Mouse (Mus musculus) midbrain, embryonic 10.5 days (tissue): ENCODE measurements around the gene Esyt3. TPM values are rescaled to one million over a fixed set of nuclear protein-coding genes. Genes with fewer than 3 reads are reported as not detected.

Experiments used
- DNase-seq: peaks from one replicate; pipeline ENCODE4 v3.0.0-alpha.2; 2017; ENCODE audit warnings: low spot score
- H3K27ac ChIP-seq: fragments of 300-500 bp; sonication (generic); replicated peaks from 2 replicates; pipeline ENCODE4 v1.5.1; 2016; ENCODE audit warnings: mild to moderate bottlenecking
- H3K27me3 ChIP-seq: fragments of 300-500 bp; sonication (generic); 2 replicates; pipeline ENCODE4 v1.6.1; 2016; ENCODE audit warnings: low read depth, mild to moderate bottlenecking; ENCODE audit not compliant: poor library complexity, severe bottlenecking
- H3K36me3 ChIP-seq: fragments of 300-500 bp; sonication (generic); 2 replicates; pipeline ENCODE4 v1.6.1; 2016; ENCODE audit warnings: mild to moderate bottlenecking, moderate library complexity
- H3K4me1 ChIP-seq: fragments of 300-500 bp; sonication (generic); 2 replicates; pipeline ENCODE4 v1.6.1; 2016
- H3K4me3 ChIP-seq: fragments of 300-500 bp; sonication (generic); 2 replicates; pipeline ENCODE4 v1.5.1; 2016; ENCODE audit warnings: mild to moderate bottlenecking, moderate library complexity
- H3K9me3 ChIP-seq: fragments of 300-500 bp; sonication (generic); replicated peaks from 2 replicates; pipeline ENCODE4 v1.6.1; 2016; ENCODE audit warnings: mild to moderate bottlenecking
- WGBS: fragments of 180-500 bp; shearing (Covaris S2); methylation state at CpG from one replicate; pipeline ENCODE4 v1.1.7; 2016; 5-methylcytosine and 5-hydroxymethylcytosine counted together
- polyA plus RNA-seq: library from polyadenylated mRNA; unstranded; fragments of >200 nt; fragmentation: Nextera tagmentation; extraction: Ambion mirVana; gene quantifications from 2 replicates; pipeline ENCODE4 v1.2.1, GENCODE M21; 2016

Gene Esyt3
- polyA plus RNA-seq, 1 experiment from 2014 or later = 0.27 TPM

GRCm38 (mm10) chr9:99382556-99382955 lies 24.2 kb upstream of the Esyt3 start:
- 85% methylated on average over 9 of the region's 9 CpGs for WGBS
- Histone ChIP-seq H3K4me3 (no peak overlapping the region), H3K4me1 (no peaks in the 10 kb centered on the region), H3K27me3 (no peaks in the 10 kb centered on the region), H3K36me3 (no peaks in the 10 kb centered on the region), H3K27ac (no peak overlapping the region), H3K9me3 (no peaks in the 10 kb centered on the region)
- no peak for DNase-seq

GRCm38 (mm10) chr9:99379194-99379593 lies 20.8 kb upstream of the Esyt3 start:
- Histone ChIP-seq H3K27me3 (no peaks in the 10 kb centered on the region), H3K4me1 (no peaks in the 10 kb centered on the region), H3K9me3 (no peaks in the 10 kb centered on the region), H3K27ac (no peak overlapping the region), H3K36me3 (no peaks in the 10 kb centered on the region), H3K4me3 (no peak overlapping the region)
- 80% methylated on average over 5 of the region's 5 CpGs for whole genome bisulfite sequencing
- DNase-seq = no peak

GRCm38 (mm10) chr9:99376591-99377418 lies 18.4 kb upstream of the Esyt3 start:
- 13% methylated on average over 14 of the region's 14 CpGs for WGBS
- Histone ChIP-seq H3K36me3 (no peaks in the 10 kb centered on the region), H3K9me3 (no peaks in the 10 kb centered on the region), H3K27me3 (no peaks in the 10 kb centered on the region), H3K4me3 (no peak overlapping the region), H3K27ac (no peak overlapping the region), H3K4me1 (no peaks in the 10 kb centered on the region)
- DNase-seq = peak; percentile 50

- H3K4me3 ChIP-seq = no peak overlapping the region
- H3K9me3 ChIP-seq = no peaks in the 10 kb centered on the region
- H3K4me1 ChIP-seq = no peaks in the 10 kb centered on the region
- H3K36me3 ChIP-seq = no peaks in the 10 kb centered on the region
- H3K27ac ChIP-seq = no peak overlapping the region
- DNase-seq = no peak
- 82% methylated on average over 7 of the region's 7 CpGs for WGBS
- H3K27me3 ChIP-seq = no peaks in the 10 kb centered on the region
Measured at GRCm38 (mm10) chr9:99368431-99368830, 10.1 kb upstream of the Esyt3 start.

- 82% methylated on average over 3 of the region's 3 CpGs for WGBS
- no peaks in the 10 kb centered on the region for H3K36me3 ChIP-seq
- no peak for DNase-seq
- no peak overlapping the region for H3K27ac ChIP-seq
- H3K9me3 ChIP-seq = no peaks in the 10 kb centered on the region
- H3K27me3 ChIP-seq = no peaks in the 10 kb centered on the region
- H3K4me1 ChIP-seq = no peaks in the 10 kb centered on the region
- H3K4me3 ChIP-seq = no peak overlapping the region
Measured at GRCm38 (mm10) chr9:99365906-99366305, 7.5 kb upstream of the Esyt3 start.

- no peak overlapping the region for H3K27ac ChIP-seq
- H3K27me3 ChIP-seq = peaks cover 27% of the 10 kb centered on the region
- H3K36me3 ChIP-seq = no peaks in the 10 kb centered on the region
- no peak for DNase-seq
- H3K9me3 ChIP-seq = no peaks in the 10 kb centered on the region
- H3K4me1 ChIP-seq = peaks cover 5% of the 10 kb centered on the region
- WGBS = 59% methylated on average over 8 of the region's 8 CpGs
- H3K4me3 ChIP-seq = no peak overlapping the region
Measured at GRCm38 (mm10) chr9:99363076-99363475, 4.7 kb upstream of the Esyt3 start.

- 88% methylated on average over 9 of the region's 9 CpGs for WGBS
- Histone ChIP-seq H3K4me3 (no peak overlapping the region), H3K27ac (no peak overlapping the region), H3K9me3 (no peaks in the 10 kb centered on the region), H3K4me1 (peaks cover 15% of the 10 kb centered on the region), H3K27me3 (peaks cover 38% of the 10 kb centered on the region), H3K36me3 (no peaks in the 10 kb centered on the region)
- DNase-seq = no peak
Measured at GRCm38 (mm10) chr9:99361946-99362345, 3.6 kb upstream of the Esyt3 start.

- Histone ChIP-seq H3K9me3 (no peaks in the 10 kb centered on the region), H3K4me3 (no peak overlapping the region), H3K4me1 (peaks cover 25% of the 10 kb centered on the region), H3K27me3 (peaks cover 62% of the 10 kb centered on the region), H3K27ac (no peak overlapping the region), H3K36me3 (no peaks in the 10 kb centered on the region)
- WGBS = 91% methylated on average over 15 of the region's 15 CpGs
- DNase-seq = no peak
Measured at GRCm38 (mm10) chr9:99359012-99359411, 655 bp upstream of the Esyt3 start.

GRCm38 (mm10) chr9:99357561-99357920 lies 816 bp downstream of the Esyt3 start:
- DNase-seq = no peak
- peaks cover 25% of the 10 kb centered on the region for H3K4me1 ChIP-seq
- WGBS = 5% methylated on average over 19 of the region's 19 CpGs
- peak overlapping the region; percentile 62 for H3K4me3 ChIP-seq
- no peaks in the 10 kb centered on the region for H3K36me3 ChIP-seq
- H3K27me3 ChIP-seq = peaks cover 62% of the 10 kb centered on the region
- no peaks in the 10 kb centered on the region for H3K9me3 ChIP-seq
- no peak overlapping the region; the same call in 1 of the 2 replicates for H3K27ac ChIP-seq

GRCm38 (mm10) chr9:99355971-99356370 lies 2.4 kb downstream of the Esyt3 start:
- Histone ChIP-seq H3K9me3 (no peaks in the 10 kb centered on the region), H3K4me1 (peaks cover 25% of the 10 kb centered on the region), H3K36me3 (no peaks in the 10 kb centered on the region), H3K27ac (no peak overlapping the region), H3K4me3 (no peak overlapping the region), H3K27me3 (peaks cover 62% of the 10 kb centered on the region)
- peak; percentile 35 for DNase-seq
- WGBS = 11% methylated on average over 5 of the region's 5 CpGs

GRCm38 (mm10) chr9:99354796-99355195 lies 3.6 kb downstream of the Esyt3 start:
- H3K9me3 ChIP-seq = no peaks in the 10 kb centered on the region
- peaks cover 52% of the 10 kb centered on the region for H3K27me3 ChIP-seq
- peaks cover 25% of the 10 kb centered on the region for H3K4me1 ChIP-seq
- DNase-seq = no peak
- H3K36me3 ChIP-seq = no peaks in the 10 kb centered on the region
- H3K27ac ChIP-seq = no peak overlapping the region
- no peak overlapping the region for H3K4me3 ChIP-seq
- 80% methylated on average over 5 of the region's 5 CpGs for WGBS

- Histone ChIP-seq H3K27me3 (peaks cover 38% of the 10 kb centered on the region), H3K9me3 (no peaks in the 10 kb centered on the region), H3K4me1 (peaks cover 23% of the 10 kb centered on the region), H3K4me3 (no peak overlapping the region), H3K27ac (no peak overlapping the region), H3K36me3 (no peaks in the 10 kb centered on the region)
- 75% methylated on average over 6 of the region's 6 CpGs for WGBS
- DNase-seq = no peak
Measured at GRCm38 (mm10) chr9:99353390-99353789, 5.0 kb downstream of the Esyt3 start.

- Histone ChIP-seq H3K27me3 (peaks cover 34% of the 10 kb centered on the region), H3K4me3 (no peak overlapping the region), H3K4me1 (peaks cover 19% of the 10 kb centered on the region), H3K36me3 (no peaks in the 10 kb centered on the region), H3K9me3 (no peaks in the 10 kb centered on the region), H3K27ac (no peak overlapping the region)
- WGBS = 80% methylated on average over 4 of the region's 4 CpGs
- no peak for DNase-seq
Measured at GRCm38 (mm10) chr9:99352964-99353363, 5.4 kb downstream of the Esyt3 start.
